11 mouse cellular contexts compared by ENCODE assay signal in genomic region chr10:119010884-119011283, GRCm38 (mm10).
DNase-seq lines count a peak whose midpoint lies in the region; ATAC-seq and TF ChIP-seq lines count a peak whose summit lies in the region.
"Had no signal": no experiment of that assay in that cellular context is flagged by ENCODE, and none has a peak within 500 bp of the region (broad histone marks: within the 10 kb centered on the region; RNA-seq: fewer than 3 reads in every experiment).

No protein-coding gene starts in this region.

- 17% methylated on average over 7 of the region's 7 CpGs for WGBS in kidney, embryonic 16.5 days
- WGBS in lung, embryonic 15.5 days = 20% methylated on average over 7 of the region's 7 CpGs
- 65% methylated on average over 7 of the region's 7 CpGs for WGBS in forebrain, embryonic 11.5 days

- H3K9ac ChIP-seq in kidney, embryonic 16.5 days (replicated peaks; ENCODE audit: low read length) = no peak overlapping the region
- H3K9ac ChIP-seq in lung, embryonic 15.5 days = no peak overlapping the region
- H3K9ac ChIP-seq in forebrain, embryonic 11.5 days (ENCODE audit: low read length) = no peak overlapping the region
- H3K9ac ChIP-seq: hindbrain, embryonic 15.5 days; limb, embryonic 15.5 days had no signal

- peak; percentile 45 for DNase-seq in gastrocnemius, adult 2 months
- DNase-seq in gastrocnemius, postnatal 10 days = no peak
- peak; percentile 61 to 76 for DNase-seq in thymus, adult 18-20 months
- no peak for DNase-seq in cerebellum, adult 9-10 months
- DNase-seq in forebrain, embryonic 11.5 days (ENCODE audit: low spot score) = no peak
- no peak for DNase-seq in left cerebral cortex, adult 8-10 months (ENCODE audit: low spot score in 2 of 2)
- DNase-seq: B cell, adult 2 months had no signal

- H3K27ac ChIP-seq in gastrocnemius, adult 2 months = peak overlapping the region; percentile 82
- H3K27ac ChIP-seq in kidney, embryonic 16.5 days (ENCODE audit: low read length) = no peak overlapping the region
- peak overlapping the region; percentile 12; the same call in 1 of the 2 replicates for H3K27ac ChIP-seq in lung, embryonic 15.5 days
- no peak overlapping the region for H3K27ac ChIP-seq in forebrain, embryonic 11.5 days (ENCODE audit: low read depth, low read length)
- H3K27ac ChIP-seq: hindbrain, embryonic 15.5 days; limb, embryonic 15.5 days had no signal

- intact Hi-C loops in gastrocnemius, adult 2 months (cut with DNase I) = loop anchor here (5.0 kb wide), 1 partner anchor 144 kb away; no protein-coding TSS in a partner anchor

- H3K9me3 ChIP-seq in kidney, embryonic 16.5 days (ENCODE audit: low read length) = no peaks in the 10 kb centered on the region
- no peaks in the 10 kb centered on the region for H3K9me3 ChIP-seq in lung, embryonic 15.5 days
- H3K9me3 ChIP-seq in forebrain, embryonic 11.5 days (ENCODE audit: control insufficient read depth, low read length) = no peaks in the 10 kb centered on the region
- H3K9me3 ChIP-seq: hindbrain, embryonic 15.5 days; limb, embryonic 15.5 days had no signal

- H3K4me3 ChIP-seq in gastrocnemius, adult 2 months = peak overlapping the region; percentile 35
- no peak overlapping the region for H3K4me3 ChIP-seq in kidney, embryonic 16.5 days (ENCODE audit: low read length)
- no peak overlapping the region for H3K4me3 ChIP-seq in lung, embryonic 15.5 days
- H3K4me3 ChIP-seq in forebrain, embryonic 11.5 days (ENCODE audit: low read depth, low read length) = no peak overlapping the region
- H3K4me3 ChIP-seq: hindbrain, embryonic 15.5 days; limb, embryonic 15.5 days had no signal

- peaks cover 4% of the 10 kb centered on the region; the same call in 1 of the 2 replicates for H3K4me1 ChIP-seq in kidney, embryonic 16.5 days (ENCODE audit: insufficient read depth, low read length)
- H3K4me1 ChIP-seq in lung, embryonic 15.5 days = peaks cover 13% of the 10 kb centered on the region
- H3K4me1 ChIP-seq in forebrain, embryonic 11.5 days (replicated peaks; ENCODE audit: control insufficient read depth, insufficient read depth, low read length) = no peaks in the 10 kb centered on the region

- ATAC-seq in kidney, embryonic 16.5 days (ENCODE audit: low FRiP score, low TSS enrichment) = peak; percentile 66
- ATAC-seq in lung, embryonic 15.5 days (ENCODE audit: borderline replicate concordance, extremely low read depth, low FRiP score, low TSS enrichment) = 0 out of 2 replicates have a peak, but pooled peaks have one; percentile 56
- no peak for ATAC-seq in forebrain, embryonic 11.5 days (replicated peaks; ENCODE audit: low FRiP score)

- no peak for TF ChIP-seq CTCF in gastrocnemius, adult 2 months (IDR thresholded peaks at IDR 0.05)

- peaks cover 3% of the 10 kb centered on the region; the same call in 1 of the 2 replicates for H3K27me3 ChIP-seq in kidney, embryonic 16.5 days (ENCODE audit: insufficient read depth, low read length)
- no peaks in the 10 kb centered on the region for H3K27me3 ChIP-seq in lung, embryonic 15.5 days
- no peaks in the 10 kb centered on the region for H3K27me3 ChIP-seq in forebrain, embryonic 11.5 days (ENCODE audit: control insufficient read depth, insufficient read depth, low read length)
- H3K27me3 ChIP-seq: hindbrain, embryonic 15.5 days; limb, embryonic 15.5 days had no signal

- H3K4me2 ChIP-seq in kidney, embryonic 16.5 days (replicated peaks; ENCODE audit: low read depth, low read length) = no peak overlapping the region
- peak overlapping the region; percentile 16 for H3K4me2 ChIP-seq in lung, embryonic 15.5 days
- H3K4me2 ChIP-seq in forebrain, embryonic 11.5 days (ENCODE audit: low read depth, low read length, severe bottlenecking) = no peak overlapping the region
- H3K4me2 ChIP-seq: hindbrain, embryonic 15.5 days; limb, embryonic 15.5 days had no signal

- no peaks in the 10 kb centered on the region for H3K36me3 ChIP-seq in kidney, embryonic 16.5 days (ENCODE audit: insufficient read depth, low read length)
- H3K36me3 ChIP-seq in lung, embryonic 15.5 days = no peaks in the 10 kb centered on the region
- H3K36me3 ChIP-seq in forebrain, embryonic 11.5 days (ENCODE audit: control insufficient read depth, insufficient read depth, low read length) = no peaks in the 10 kb centered on the region
- H3K36me3 ChIP-seq: hindbrain, embryonic 15.5 days; limb, embryonic 15.5 days had no signal

Comparison
In these comparisons a context has a peak if more than half of its experiments do, and no peak if none do; other contexts are left out.
1. DNase-seq: peak in gastrocnemius, adult 2 months (single experiment) and thymus, adult 18-20 months (2 of 2); none in gastrocnemius, postnatal 10 days (single experiment), cerebellum, adult 9-10 months (single experiment), forebrain, embryonic 11.5 days (single experiment) and left cerebral cortex, adult 8-10 months (0 of 2).
2. H3K27ac ChIP-seq: peak in gastrocnemius, adult 2 months (single experiment) and lung, embryonic 15.5 days (single experiment); none in kidney, embryonic 16.5 days (single experiment) and forebrain, embryonic 11.5 days (single experiment).